Mouse (Mus musculus): ENCODE measurements around the gene Sergef.

Gene Sergef

DNA sequence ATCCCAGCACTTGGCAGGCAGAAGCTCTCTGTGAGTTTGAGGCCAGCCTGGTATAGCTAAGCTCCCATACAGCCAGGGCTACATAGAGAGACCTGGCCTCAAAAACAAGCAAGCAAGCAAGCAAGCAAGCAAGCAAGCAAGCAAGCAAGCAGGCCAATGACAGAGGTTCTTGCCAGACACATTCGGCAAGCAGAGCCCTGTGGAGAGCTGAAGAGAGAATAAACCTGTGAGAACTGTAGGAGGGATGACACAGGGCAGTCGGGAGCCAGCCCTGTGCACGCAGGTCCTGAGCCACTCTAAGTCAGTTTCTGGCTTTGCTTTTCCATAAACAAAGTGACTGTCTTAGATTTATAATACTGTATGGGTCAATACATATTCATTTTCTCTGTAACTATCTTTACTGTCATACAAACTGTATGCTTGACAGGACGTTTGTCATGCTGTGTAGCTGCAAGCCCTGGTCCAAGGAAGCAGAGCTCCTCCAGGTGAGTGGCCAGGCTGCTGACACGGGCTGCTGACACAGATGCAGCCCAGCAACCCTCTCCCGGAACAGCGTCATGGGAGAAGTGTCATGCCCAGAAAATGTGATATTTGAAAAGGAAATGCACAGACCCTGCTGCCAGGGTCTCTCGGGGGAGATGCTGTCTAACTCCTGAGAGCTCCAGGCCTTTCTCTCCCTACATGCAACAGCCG, 192.0 kb downstream of the Sergef start:
- DNase-seq (ENCODE audit: low spot score), result no peak

DNA sequence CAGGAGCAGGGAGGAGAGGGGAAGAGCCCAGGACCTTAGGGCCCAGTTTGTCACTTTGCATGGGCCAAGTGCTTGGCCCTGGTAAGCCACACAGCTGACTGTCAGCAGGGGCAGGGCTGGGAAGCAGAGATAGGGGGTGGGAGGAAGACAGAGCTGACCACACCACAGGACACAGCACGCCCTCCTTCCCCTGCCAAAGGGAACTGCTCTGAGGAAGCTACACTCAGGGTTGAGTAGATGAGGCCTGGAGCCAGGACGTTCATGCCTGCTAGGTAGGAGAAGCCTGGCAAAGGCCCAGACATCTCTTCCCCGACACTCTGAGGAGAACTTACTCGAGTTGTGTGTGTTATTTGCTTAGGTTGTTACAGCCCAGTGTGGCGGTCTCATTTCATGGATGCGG, 193.7 kb downstream of the Sergef start:
- DNase-seq (ENCODE audit: low spot score), result no peak

- DNase-seq (ENCODE audit: low spot score), result no peak
Measured at GRCm38 (mm10) chr7:46443163-46443562, 196.4 kb downstream of the Sergef start.

DNA sequence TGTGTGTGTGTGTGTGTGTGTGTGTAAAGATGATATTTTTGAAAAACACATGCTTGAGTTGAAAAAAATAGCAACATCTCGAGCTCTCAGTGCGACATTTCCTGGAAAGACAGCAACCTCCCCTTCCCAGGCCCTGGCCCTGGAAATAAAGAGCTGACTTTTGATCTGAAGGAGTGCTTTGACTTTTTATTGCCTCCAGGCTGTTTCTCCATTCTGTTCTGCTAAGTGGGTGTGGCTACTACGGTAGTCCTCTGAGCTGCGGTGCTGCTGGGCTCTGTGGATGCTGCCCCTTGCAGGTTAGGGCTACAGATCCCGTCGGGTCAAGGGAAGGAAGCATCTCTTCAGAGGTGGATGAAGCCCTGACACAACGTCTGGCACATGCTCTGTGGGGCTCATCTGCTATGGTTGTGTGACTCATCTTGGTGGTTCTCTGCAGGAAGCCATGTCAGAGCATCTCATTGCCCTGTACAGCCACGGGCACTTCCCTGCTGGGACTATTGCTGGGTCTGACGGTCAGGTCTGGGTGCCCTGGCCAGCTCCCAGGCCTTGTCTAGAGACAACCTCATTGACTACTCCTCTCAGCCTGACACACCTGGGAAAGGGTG, 201.0 kb downstream of the Sergef start:
- no peak for DNase-seq (ENCODE audit: low spot score)

GRCm38 (mm10) chr7:46435833-46436232, 203.8 kb downstream of the Sergef start:
- no peak for DNase-seq (ENCODE audit: low spot score)

DNA sequence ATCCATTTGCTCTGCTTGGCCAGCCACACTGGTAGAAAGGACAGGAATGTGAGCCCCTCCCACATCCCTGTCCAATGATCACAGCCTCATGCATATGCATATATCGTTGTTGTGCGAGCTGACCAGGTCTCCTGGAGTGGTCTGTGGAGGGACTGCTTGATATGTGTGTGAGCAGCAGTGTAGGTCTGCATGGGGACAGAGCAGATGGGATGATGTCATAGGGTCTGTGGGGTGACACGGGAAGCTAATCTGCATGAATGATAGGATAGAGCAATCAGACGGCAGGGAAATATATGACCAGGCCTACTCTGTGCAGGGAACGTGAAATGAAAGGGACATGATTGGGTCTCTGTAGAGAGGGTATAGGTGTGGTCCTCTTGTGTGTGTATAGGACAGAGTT, 205.7 kb downstream of the Sergef start:
- DNase-seq (ENCODE audit: low spot score), result no peak

DNA sequence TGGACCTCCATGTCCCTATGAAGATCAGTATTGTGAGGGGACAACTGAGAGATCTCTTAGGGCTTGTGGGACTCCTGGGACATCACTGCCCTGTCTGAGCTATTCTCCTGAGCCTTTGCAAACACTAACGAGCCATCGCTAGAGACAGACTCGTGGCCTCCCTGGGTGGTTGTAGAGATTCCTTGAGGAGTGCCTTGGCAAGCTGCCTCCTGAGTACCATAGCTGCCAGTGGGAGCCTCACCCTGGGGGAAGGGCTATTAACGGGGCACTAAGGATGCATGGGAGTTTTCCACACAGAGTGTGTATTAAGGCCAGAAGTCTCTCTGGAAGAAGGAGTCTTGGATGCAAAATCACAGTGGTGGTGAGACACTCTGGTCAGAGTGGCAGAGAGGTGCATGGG, 214.6 kb downstream of the Sergef start:
- DNase-seq (ENCODE audit: low spot score), result no peak

GRCm38 (mm10) chr7:46423951-46424350, 215.7 kb downstream of the Sergef start:
- no peak for DNase-seq (ENCODE audit: low spot score)

DNA sequence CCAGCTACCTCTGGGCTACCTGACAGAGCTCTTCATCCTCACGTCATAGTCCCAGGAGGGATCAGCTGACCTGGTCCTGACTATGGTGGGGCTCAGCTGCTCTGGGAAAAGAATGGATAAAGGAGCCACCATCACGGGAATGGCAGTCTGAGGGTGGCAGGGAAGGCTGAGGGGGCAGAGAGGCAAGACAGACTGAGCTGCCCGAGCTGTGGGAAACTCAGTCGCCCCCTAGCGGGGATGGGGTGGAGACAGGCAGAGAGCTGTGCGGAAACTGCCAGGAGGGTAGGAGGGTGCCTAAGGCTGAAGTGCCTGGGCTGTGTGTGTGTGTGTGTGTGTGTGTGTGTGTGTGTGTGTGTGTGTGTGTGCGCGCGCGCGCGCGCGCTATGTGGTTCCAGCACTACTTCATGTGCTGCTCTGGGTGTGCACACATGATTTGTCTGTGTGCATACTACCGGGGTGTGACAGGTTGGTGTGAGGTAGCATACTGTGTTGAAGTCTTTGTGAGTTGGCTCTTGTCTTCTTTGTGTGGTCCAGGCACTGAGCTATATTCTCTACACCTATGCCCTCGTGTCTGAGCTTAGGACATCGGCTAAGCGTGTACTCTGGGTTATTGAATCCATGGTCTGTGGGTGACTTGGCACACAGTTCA, 216.7 kb downstream of the Sergef start:
- peak; percentile 1 for DNase-seq (ENCODE audit: low spot score)

DNA sequence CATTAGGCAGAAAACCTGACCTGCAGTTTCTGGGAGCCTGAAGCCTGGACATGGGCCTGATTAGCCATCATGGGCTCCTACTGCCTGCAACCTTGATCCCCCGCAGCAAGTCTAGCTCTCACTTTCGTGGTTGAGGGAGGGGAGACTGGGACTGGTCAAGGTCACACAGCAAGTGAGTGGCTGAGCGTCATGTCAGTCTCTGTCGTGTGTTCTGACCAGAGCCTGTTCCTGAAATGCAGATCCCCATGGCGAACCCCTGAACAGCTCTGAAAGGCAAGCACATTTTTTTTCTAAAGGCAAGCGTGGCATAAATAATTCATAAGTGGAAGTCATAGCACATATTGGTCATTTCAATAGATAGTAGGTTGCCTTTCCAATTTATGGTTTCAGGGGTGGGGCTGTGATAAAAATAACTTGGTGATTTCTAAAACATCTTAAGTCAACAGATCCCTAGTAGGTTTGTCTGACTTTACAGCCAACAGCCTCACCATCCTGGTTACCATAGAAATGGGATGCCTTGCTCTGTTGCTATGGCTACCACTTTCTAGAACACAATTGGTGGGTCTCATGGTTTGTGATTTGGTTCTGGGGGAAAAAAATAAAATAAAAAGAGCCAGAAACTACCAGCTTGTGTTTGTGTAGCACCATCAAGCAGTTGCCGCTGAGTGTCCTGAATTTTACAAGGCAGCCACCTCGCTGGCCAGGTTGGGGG, 217.4 kb downstream of the Sergef start:
- no peak for DNase-seq (ENCODE audit: low spot score)

GRCm38 (mm10) chr7:46421535-46421934, 218.1 kb downstream of the Sergef start:
- DNase-seq (ENCODE audit: low spot score), result no peak

- DNase-seq (ENCODE audit: low spot score), result no peak
Measured at GRCm38 (mm10) chr7:46418102-46418622, 221.4 kb downstream of the Sergef start.

GRCm38 (mm10) chr7:46417467-46417866, 222.1 kb downstream of the Sergef start:
- no peak for DNase-seq (ENCODE audit: low spot score)

DNA sequence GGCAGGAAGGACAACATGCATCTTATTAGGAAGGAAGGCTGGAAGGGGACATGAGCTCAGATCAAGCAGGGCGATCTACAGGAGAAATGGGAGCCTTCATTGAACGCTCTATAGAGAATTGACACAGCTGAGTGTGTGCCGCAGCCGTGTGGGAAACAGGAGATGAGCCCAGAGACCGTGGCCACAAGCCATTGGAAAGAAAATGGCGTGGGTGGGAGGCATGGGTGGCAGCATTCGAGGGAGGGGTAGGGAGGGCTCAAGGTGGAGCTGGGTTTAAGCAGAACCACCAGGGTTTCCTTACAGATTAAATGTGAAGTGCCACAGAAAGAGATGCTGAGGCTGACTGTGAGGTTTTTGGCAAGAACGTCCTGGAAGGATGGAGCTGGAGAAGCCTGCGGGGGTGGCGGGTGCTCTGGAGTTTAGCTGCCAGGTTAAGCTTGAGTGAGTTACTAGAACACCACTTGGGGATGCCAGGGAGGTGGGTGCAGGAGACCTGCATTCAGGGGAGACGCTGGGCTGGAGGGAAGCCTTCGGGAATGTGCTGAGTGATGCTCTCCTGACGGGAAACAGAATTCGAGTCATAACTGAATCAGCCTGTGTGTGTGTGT, 223.7 kb downstream of the Sergef start:
- DNase-seq (ENCODE audit: low spot score), result no peak

DNA sequence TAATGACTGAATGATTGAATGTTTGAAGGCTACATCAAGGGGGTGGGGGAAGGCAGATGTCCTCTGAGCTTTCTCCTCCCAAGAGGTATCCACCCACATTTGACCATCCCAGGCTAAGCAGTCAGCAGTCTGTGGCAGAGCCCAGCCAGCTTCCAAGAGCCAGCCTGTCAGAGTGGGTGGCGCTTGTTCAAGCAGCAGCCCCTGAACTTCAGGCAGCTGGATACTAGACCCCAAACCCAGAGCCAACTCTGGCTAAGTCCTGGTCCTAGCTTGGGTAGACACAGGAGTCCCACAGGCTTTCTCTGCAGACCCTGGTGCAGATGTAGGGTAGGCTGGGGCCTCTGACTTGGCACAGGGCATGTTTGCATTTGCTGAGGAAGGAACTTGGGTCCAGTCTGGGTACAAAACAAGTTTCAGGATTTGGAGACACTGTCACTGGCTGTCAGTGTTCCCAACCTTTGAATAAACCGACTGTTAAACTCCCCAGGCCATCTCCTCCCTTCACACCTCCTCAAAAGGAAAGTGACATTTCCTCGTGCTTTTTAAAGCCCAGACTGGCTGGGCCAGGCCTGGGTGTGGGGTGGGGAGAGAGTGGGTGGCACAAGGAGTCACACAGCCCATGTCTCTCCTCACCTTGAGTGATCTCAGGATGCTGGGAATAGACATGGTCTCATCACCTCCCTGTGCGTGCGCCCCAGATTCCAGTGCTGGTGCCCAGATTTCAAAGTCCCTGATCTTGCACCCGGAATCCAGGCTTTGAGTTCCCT, 225.5 kb downstream of the Sergef start:
- DNase-seq (ENCODE audit: low spot score), result no peak

GRCm38 (mm10) chr7:46412823-46413222, 226.8 kb downstream of the Sergef start:
- no peak for DNase-seq (ENCODE audit: low spot score)

GRCm38 (mm10) chr7:46410727-46411126, 228.9 kb downstream of the Sergef start:
- DNase-seq (ENCODE audit: low spot score), result no peak

GRCm38 (mm10) chr7:46409204-46409789, 230.3 kb downstream of the Sergef start:
- no peak for DNase-seq (ENCODE audit: low spot score)

DNA sequence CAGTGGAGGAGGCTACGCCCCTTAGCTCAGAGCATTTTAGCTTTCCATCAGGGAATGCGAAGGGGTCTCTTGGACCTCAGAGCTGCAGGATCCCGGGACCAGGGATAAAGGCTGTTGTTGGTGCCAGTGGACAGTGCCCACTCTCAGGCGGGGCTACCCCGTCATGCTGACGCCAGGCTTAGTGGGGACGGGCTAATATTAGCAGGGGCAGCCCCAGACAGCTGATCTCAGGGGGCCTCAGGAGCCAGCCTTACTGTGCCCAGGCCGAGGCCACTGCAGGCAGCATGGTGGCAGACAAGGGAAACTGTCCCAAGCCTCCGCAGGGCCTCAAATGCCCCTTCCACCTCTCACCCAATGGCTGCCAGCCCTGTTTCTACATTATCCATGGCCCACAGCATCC, 231.0 kb downstream of the Sergef start:
- DNase-seq (ENCODE audit: low spot score), result no peak

DNA sequence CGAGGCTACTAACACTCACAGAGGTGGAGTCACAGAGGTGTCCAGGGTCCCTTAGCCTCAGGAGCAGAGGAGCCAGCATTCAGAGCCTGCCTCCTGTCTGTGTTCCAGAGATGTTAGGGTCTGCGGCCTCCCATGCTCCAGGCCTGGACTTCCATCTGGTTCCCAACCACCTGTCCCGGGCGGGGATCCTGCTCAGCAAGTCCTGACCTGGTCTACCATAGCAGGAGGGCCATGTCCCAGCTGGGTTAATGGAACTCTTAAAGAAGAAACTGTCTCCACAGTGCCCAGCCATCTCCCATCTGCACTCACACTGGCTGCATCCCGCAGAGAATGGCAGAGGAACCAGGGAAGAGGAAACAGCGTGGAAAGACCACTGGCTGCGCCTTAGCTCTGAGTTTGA, 234.9 kb downstream of the Sergef start:
- DNase-seq (ENCODE audit: low spot score), result no peak
